Mouse (Mus musculus): Measurements from ENCODE around the gene Cnot6l. TPM values are rescaled to one million over a fixed set of nuclear protein-coding genes. Genes with fewer than 3 reads are reported as not detected.

Gene Cnot6l
- polyA plus RNA-seq, 1 experiment, result 11.9 TPM

DNA sequence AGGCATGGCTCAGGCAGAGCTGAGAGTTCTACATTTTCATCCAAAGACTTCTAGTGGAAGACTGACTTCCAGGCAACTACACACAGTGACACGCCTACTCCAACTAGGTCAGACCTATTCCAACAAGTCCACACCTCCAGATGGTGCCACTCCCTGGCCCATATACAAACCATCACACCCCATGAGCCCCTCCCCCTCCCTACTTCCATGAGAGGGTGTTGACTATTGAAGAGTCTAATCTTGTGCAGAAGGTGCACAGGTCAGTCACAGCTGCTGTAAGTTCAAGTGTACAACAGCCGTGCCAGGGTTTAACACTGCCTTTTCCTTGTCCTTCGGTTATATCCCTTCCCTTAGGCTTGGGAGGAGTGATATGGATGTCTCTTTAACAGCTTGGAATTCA lies 121.5 kb downstream of the Cnot6l start:
- TF ChIP-seq POLR2A (IDR thresholded peaks at IDR 0.05; ENCODE audit: borderline replicate concordance, control insufficient read depth, low read depth, low read length), result no peak
- TF ChIP-seq CTCF (IDR thresholded peaks at IDR 0.05; ENCODE audit: control insufficient read depth, insufficient read depth, low read length), result no peak
- no peaks in the 10 kb centered on the region for H3K4me1 ChIP-seq (ENCODE audit: control insufficient read depth, insufficient read depth, low read length)
- no peak overlapping the region for H3K4me3 ChIP-seq (replicated peaks; ENCODE audit: control insufficient read depth, low read depth, low read length)
- WGBS, result 85% methylated on average over 3 of the region's 3 CpGs
- H3K27ac ChIP-seq (ENCODE audit: control insufficient read depth, insufficient read depth, low read depth, low read length, poor library complexity), result no peak overlapping the region

- Histone ChIP-seq H3K4me3 (replicated peaks; ENCODE audit: control insufficient read depth, low read depth, low read length) (no peak overlapping the region), H3K27ac (ENCODE audit: control insufficient read depth, insufficient read depth, low read depth, low read length, poor library complexity) (no peak overlapping the region), H3K4me1 (ENCODE audit: control insufficient read depth, insufficient read depth, low read length) (no peaks in the 10 kb centered on the region)
- no peak for TF ChIP-seq POLR2A (IDR thresholded peaks at IDR 0.05; ENCODE audit: borderline replicate concordance, control insufficient read depth, low read depth, low read length)
- TF ChIP-seq CTCF (IDR thresholded peaks at IDR 0.05; ENCODE audit: control insufficient read depth, insufficient read depth, low read length), result no peak
- 88% methylated on average over 7 of the region's 7 CpGs for WGBS
These were observed 122.4 kb downstream of the Cnot6l start for GRCm38 (mm10) chr5:96041507-96042104.

DNA sequence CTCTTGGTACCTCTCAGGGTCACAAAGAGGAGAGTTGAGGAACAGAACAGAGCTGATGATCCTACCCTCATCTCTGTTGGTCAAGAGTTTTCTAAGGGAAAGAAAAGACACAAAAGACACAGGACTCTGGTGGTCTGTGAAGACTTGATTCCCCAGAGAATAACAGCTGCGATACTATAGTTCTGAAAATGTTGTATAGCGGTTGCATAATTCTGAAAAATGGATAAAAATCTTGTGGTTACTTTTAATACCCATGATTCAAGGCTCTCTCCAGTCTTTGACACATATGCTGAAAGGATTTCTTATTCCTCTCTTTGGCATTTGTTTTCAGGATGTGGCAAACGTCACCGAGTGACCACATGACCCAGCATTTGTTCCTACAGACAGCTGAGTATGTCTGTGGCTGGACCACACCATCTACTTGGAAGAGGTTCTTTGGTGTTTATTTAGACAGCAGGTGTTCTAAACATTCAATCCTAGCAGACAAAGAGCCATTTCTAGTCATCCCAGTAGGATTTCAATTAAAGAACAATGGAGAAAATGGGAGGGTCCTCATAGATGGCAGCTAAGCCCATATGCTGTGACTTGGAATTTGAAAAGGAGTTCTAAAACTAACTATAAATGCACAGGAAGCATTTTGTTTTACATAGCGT lies 124.7 kb downstream of the Cnot6l start:
- 49% methylated on average over 5 of the region's 5 CpGs for WGBS
- H3K27ac ChIP-seq (ENCODE audit: control insufficient read depth, insufficient read depth, low read depth, low read length, poor library complexity), result no peak overlapping the region
- no peak overlapping the region for H3K4me3 ChIP-seq (replicated peaks; ENCODE audit: control insufficient read depth, low read depth, low read length)
- TF ChIP-seq CTCF (IDR thresholded peaks at IDR 0.05; ENCODE audit: control insufficient read depth, insufficient read depth, low read length), result no peak
- no peak for TF ChIP-seq POLR2A (IDR thresholded peaks at IDR 0.05; ENCODE audit: borderline replicate concordance, control insufficient read depth, low read depth, low read length)
- H3K4me1 ChIP-seq (ENCODE audit: control insufficient read depth, insufficient read depth, low read length), result no peaks in the 10 kb centered on the region

DNA sequence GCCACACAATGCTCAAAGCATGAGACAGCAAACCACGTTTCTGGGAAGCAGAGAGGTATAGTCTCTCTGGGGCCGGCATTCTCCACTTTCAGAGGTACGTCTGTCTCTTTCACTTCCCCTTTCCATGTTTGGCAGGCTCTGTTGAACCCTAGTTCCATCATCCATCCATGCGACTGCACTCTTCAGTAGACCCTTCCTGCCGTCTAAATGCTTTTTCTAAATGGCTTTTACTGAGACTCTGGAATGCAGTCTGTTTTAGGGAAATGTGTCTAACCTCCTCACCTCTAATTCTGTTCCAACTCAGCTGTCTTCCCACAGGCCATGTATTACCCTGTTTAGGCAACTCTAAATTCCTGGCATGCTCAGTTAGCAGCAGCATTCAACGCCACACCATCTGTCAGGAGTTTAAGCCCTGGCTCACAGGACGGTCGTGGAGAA lies 126.3 kb downstream of the Cnot6l start:
- H3K4me1 ChIP-seq (ENCODE audit: control insufficient read depth, insufficient read depth, low read length), result no peaks in the 10 kb centered on the region
- no peak overlapping the region for H3K4me3 ChIP-seq (replicated peaks; ENCODE audit: control insufficient read depth, low read depth, low read length)
- 33% methylated on average over 8 of the region's 8 CpGs for WGBS
- H3K27ac ChIP-seq (ENCODE audit: control insufficient read depth, insufficient read depth, low read depth, low read length, poor library complexity), result no peak overlapping the region
- no peak for TF ChIP-seq CTCF (IDR thresholded peaks at IDR 0.05; ENCODE audit: control insufficient read depth, insufficient read depth, low read length)
- TF ChIP-seq POLR2A (IDR thresholded peaks at IDR 0.05; ENCODE audit: borderline replicate concordance, control insufficient read depth, low read depth, low read length), result no peak

- H3K27ac ChIP-seq (ENCODE audit: control insufficient read depth, insufficient read depth, low read depth, low read length, poor library complexity), result no peak overlapping the region
- H3K4me3 ChIP-seq (replicated peaks; ENCODE audit: control insufficient read depth, low read depth, low read length), result no peak overlapping the region
- TF ChIP-seq POLR2A (IDR thresholded peaks at IDR 0.05; ENCODE audit: borderline replicate concordance, control insufficient read depth, low read depth, low read length), result no peak
- no peak for TF ChIP-seq CTCF (IDR thresholded peaks at IDR 0.05; ENCODE audit: control insufficient read depth, insufficient read depth, low read length)
- 78% methylated on average over 7 of the region's 7 CpGs for WGBS
- no peaks in the 10 kb centered on the region for H3K4me1 ChIP-seq (ENCODE audit: control insufficient read depth, insufficient read depth, low read length)
These were observed 127.8 kb downstream of the Cnot6l start for GRCm38 (mm10) chr5:96036125-96036672.

GRCm38 (mm10) chr5:96034101-96034500 lies 129.9 kb downstream of the Cnot6l start:
- no peaks in the 10 kb centered on the region; the same call in 1 of the 2 replicates for H3K4me1 ChIP-seq (ENCODE audit: control insufficient read depth, insufficient read depth, low read length)
- WGBS, result 77% methylated on average over 1 of the region's 1 CpGs
- no peak overlapping the region for H3K27ac ChIP-seq (ENCODE audit: control insufficient read depth, insufficient read depth, low read depth, low read length, poor library complexity)
- no peak overlapping the region for H3K4me3 ChIP-seq (replicated peaks; ENCODE audit: control insufficient read depth, low read depth, low read length)
- TF ChIP-seq POLR2A (IDR thresholded peaks at IDR 0.05; ENCODE audit: borderline replicate concordance, control insufficient read depth, low read depth, low read length), result no peak

DNA sequence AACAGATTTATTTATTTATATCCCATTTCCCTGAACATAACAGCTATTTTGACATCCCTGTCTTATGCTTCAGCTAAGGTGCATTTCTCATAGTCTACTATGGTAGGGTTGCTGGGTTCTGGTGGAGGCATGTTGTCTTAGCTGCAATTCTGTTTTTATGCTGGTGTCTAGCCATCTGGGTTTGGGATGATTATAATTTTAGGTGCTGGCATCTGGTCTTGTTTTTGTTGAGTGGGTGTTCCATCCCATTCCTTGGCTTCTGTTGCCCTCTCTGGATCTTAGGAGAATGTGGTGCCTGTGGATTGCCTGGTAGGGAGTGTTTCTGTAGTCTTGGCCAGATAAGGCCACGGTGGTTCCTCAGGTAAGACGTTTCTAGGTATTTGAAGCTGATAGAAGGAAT lies 134.2 kb downstream of the Cnot6l start:
- WGBS, result 79% methylated on average over 2 of the region's 2 CpGs
- Histone ChIP-seq H3K4me1 (ENCODE audit: control insufficient read depth, insufficient read depth, low read length) (no peaks in the 10 kb centered on the region; the same call in 1 of the 2 replicates), H3K27ac (ENCODE audit: control insufficient read depth, insufficient read depth, low read depth, low read length, poor library complexity) (no peak overlapping the region), H3K4me3 (replicated peaks; ENCODE audit: control insufficient read depth, low read depth, low read length) (no peak overlapping the region)
- TF ChIP-seq POLR2A (IDR thresholded peaks at IDR 0.05; ENCODE audit: borderline replicate concordance, control insufficient read depth, low read depth, low read length) (no peak), CTCF (IDR thresholded peaks at IDR 0.05; ENCODE audit: control insufficient read depth, insufficient read depth, low read length) (no peak)

Other genes with a start within 250 kb of the Cnot6l start
- gene Cxcl13, start 207.2 kb downstream of the Cnot6l start, polyA plus RNA-seq (2011; ENCODE audit: insufficient read depth, insufficient read length, low replicate concordance, missing spikeins), result not detected in 2 replicates
- gene Mrpl1, start 45.3 kb upstream of the Cnot6l start, polyA plus RNA-seq (2011; ENCODE audit: insufficient read depth, insufficient read length, low replicate concordance, missing spikeins), result 6.7 and 6.8 TPM in 2 replicates
- not detected in 2 replicates for gene Fras1, start 209.8 kb upstream of the Cnot6l start, polyA plus RNA-seq (2011; ENCODE audit: insufficient read depth, insufficient read length, low replicate concordance, missing spikeins)